Mouse (Mus musculus) thymus, postnatal 10 days (tissue): Measurements from ENCODE around the gene Zfp503.
A peak's percentile ranks its signal among the peaks of the same experiment; 100 is the strongest.

ENCODE experiments used
- DNase-seq, 2 experiments: peaks; one replicate each; pipeline ENCODE4 v3.0.0; 2021; ENCODE audit warnings: low spot score in 2 of 2

Gene Zfp503

DNA sequence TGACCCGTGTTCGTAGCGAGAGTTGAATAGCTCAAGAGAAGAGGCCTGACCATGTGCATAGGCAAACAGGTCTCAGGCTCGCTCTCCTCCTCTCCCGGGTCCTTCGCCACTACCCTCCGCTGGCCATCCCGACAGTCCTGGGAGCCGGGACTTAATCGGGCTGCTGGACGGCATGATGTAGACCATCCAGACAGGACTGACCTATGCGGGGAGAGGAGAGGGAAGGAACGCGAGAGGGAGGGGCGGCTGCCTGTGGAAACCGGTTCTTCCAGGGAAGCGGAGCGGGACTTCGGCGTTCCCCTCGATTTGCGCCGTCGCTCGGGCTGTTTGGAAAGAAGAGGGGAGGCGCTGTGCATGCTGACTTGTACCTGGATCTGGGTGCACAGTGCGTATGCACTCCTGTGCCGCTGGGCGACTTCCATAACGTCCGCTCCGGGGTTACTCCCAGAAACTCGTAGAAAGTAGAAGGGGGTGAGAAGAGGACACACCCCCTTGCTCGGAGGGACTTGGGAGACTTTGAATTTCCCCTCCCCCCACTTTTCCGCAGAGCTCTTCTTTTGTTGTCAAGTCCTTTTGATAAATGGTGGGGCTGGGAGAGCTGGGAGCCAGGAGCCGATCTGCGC, at the start of gene Zfp503:
Zfp503 (minus strand) TSS at position 311 of the 623 bp plus-strand sequence.
- no peak for DNase-seq

DNA sequence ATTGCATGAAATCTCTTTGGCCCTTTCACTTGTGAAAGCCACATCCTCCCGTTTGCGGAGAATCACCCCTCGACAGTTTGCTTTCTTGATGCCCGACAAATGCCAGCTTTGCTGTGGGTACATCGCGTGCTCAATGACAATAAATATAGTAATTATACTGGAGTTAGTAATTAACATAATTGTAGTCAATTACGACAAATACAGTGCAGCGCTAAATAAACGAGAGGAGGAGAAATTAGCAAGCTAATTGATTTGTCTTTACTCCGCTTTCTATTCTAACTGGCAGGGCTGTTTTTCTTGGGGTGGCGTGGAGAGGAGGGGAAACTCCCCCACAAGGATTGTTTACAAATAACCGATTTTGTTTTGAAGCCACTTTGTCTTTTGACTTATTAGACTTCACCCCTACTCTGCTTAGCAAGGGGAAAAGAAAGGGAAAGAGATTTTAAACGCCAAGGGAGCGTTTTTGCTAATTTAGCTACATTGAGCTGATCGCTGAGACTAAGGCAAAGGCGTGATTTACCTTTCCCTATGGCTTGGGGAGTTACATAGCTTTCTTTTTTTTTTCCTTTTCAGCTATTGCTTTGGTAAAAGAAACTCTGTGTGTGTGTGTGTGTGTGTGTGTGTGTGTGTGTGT, 48.2 kb upstream of the Zfp503 start:
- DNase-seq = no peak

DNA sequence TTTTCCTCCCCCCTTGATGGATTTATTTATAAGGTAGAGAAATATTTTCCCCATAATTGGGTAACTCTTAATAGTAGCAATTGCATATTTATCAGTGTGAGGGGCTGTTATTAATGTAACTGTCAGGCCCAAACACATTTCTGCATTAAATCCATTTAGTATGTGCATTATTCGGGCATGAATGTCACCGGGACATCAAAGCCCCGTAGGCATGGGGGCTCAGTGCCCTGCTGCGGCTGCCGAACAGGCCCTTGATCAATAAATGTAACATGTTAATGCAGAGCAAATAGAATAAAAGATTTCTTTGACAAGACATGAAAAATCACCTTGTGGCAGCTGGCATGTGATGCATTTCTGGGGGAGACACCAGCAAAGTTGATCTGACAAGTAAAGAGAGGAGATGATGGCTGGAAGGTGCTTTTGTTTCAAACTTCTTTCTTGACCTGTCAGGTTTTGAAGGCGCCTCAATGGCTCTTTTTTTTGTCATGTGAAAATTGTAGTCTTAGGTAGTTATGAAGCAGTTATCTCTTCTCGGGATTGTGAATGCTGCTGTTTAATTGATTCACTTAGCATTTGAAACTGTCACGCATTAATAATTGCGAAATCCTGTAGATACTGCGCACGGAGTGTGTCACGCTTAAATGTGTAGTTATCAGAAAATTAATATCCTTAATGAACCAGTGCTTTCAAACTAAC, 47.5 kb upstream of the Zfp503 start:
- no peak for DNase-seq

DNA sequence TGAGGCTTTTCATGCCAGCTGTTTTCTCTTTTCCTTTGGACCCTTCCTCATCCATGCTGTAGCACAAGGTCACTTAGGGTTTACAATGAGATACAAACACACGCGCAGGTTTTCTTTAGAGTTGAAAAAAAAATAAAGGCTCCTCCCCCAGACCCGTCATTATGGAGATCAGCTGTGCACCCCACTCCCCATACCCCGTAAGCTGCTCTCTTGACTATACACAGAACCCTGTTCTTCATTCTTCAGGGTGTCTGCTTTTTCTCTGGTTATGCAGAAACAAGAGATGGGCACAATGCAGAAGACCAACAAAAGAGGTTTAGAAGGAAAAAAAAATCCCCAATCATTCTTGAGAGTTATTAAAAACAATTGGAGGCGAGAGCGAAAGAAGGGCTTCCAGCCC, 46.9 kb upstream of the Zfp503 start:
- DNase-seq = no peak

DNA sequence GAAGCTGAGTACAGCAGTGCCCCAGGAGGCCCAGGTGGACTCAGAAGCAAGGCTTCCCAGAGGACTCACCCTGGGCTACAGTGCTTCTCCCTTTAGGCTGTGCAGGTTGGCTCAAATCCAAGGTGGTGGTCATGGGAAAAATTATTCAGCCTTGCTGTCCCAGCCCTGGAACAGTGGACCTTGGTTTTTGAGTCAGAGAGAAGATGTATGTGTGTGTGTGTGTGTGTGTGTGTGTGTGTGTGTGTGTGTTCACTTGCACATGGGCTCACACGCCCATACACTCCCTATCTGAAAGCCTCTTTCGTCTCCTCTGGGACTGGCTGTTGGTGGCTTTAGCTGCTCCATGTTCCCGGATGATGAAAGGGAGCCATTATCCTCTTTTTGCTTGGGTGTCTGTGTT, 46.5 kb upstream of the Zfp503 start:
- no peak for DNase-seq

DNA sequence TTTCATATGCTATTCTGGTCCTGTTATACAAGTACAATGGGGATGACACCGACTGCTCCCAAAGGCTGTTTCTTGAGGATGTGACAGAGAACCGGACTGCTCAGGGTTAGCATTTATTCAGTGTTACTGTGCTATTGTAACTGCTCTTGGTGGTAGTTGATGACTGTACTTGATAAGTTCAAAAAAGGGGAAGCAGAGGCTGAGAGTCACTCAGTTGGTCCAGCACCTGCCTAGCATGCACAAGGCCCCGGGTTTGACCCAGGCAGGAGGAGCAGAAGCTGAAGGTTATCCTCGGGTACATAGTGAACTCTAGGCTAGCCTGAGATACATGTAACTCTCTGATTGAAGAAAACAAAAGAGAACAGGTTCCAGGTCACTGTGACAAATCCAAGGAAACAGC, 34.1 kb upstream of the Zfp503 start:
- DNase-seq = no peak

DNA sequence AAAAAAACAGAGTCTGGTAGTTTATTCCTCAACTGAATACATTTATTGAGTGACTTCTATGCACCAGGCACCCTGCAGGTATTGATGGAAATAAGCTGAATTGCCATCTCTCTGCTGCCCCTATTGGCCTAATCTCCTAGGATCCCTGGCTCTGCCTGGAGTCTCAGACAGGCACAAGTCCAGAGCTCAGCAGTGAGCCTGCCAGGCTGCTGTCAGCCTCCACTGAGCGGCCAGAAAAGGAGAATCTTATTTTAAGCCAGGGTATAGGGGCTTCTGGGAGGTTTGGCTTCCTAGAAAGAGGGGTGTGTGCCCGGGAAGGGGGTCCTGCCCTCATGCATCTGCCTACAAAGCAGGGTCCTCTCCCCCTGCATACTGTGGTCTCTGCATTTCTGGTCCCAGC, 31.5 kb upstream of the Zfp503 start:
- no peak for DNase-seq

DNA sequence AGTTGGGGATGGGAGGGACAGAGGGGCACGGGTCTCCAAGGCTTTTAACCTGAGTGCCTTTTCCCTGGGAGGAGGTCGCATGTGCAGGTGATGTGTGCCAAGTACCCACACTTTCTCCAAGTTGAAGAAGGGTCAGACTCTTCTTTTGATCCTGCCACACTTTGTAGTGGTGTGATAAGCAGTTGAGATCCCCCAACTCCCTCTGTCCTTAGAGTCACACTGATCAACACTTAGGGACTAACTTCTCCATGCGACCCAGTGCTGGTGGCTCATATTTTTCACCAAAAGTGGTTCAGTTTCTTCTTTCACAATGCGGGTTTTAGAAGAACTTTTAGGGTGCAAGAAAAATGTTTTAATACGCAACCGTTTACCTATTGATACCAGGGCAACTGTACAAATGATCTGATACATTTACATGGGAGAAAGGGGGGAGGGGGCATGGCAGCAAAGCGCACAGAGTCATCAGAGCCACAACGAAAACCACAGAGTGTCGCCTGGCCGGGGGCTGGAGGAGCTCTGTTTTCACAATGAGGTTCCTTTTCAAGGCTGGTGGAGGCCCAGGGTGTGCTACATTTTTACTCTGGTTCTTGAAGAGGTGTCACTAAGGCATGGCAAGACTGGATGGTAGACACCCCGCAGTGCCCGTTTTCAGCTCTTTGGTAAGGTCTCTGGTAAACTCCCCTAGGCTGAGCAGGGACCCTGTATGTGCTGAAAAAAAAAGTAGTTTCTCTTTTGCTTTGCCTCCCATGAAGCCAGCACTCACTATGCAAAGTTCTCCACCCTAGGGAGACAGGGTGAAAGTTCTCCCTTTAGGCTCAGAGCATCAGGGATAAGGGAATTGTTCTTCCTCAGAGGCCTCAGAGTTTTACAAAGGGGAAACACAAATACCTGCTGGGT, 30.8 kb upstream of the Zfp503 start:
- DNase-seq = no peak

DNA sequence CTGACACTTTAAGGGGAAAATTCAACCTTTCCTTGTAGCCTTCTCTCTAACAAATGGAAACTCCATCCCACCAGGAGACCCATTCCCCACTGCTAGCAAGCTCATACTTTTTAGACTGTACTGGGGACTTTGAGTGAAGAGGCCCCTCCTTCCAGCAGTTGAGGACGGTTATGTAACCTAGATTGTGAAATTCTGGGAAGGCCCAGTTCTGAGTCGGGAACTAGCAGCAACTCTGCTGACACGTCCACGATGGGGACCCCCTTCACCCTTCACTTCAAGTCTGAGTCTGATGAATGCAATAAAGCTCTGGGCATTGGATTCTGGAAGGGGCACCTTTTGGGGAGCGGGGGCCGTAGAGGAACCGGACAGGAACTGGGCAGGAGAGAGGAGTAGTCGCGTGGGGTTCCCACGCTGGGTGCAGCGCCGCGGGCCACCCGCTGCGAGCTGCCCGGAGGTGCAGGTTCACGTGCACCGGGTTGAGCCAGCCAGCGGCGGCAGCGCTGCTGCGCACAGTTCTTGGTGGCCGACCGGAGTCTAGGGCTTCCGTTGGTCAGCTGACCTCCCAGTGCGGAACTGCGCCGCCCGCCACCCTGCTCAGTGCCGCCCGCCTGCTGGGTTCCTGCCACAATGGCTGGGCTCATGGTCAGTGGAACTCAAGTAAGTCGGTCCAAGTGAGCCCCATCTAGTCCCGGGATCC, 30.0 kb upstream of the Zfp503 start, which contains the start of gene Lrmda:
Lrmda (plus strand) TSS at position 461 of the 697 bp plus-strand sequence.
- DNase-seq = peak in 1 of 2 experiments; percentile 18

DNA sequence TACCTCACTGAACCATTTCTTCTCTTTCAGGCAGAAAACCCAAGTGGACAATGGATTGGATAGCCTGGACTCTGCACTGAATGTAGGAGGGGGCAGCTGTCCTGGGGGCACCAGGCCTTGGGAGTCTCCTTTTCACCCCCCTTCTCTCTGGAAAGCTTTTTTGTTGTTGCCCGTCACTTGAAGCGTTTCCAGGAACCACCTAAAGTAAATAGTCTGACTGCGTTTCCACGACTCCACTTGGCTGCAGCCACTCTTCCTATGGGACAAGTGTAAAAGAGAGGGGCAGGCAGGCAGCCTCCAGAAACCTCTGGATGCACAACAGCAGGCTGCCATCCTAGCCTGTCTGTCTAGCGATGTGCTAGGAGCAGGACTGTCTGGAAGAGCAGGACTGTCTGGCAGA, 27.6 kb upstream of the Zfp503 start:
- DNase-seq = no peak

DNA sequence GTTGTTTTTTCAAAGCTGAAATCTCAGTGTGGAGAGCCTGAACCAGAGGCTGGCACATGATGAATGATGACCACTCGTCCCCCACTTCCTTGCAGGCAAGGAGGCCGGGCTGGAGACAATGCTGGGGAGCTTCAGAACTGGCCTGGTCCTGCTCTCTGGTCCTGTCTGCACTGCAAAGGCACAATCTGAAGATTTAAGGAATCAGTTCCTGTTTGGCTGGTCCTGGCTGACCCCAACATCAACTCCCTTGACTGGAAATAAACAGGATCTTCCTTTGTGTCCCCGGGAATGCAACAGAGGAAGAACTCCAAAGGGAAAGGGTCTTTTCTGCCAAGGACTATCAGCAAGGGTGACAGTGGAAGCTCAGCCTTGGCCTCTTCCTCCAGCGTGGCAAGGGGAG, 25.4 kb upstream of the Zfp503 start:
- no peak for DNase-seq

DNA sequence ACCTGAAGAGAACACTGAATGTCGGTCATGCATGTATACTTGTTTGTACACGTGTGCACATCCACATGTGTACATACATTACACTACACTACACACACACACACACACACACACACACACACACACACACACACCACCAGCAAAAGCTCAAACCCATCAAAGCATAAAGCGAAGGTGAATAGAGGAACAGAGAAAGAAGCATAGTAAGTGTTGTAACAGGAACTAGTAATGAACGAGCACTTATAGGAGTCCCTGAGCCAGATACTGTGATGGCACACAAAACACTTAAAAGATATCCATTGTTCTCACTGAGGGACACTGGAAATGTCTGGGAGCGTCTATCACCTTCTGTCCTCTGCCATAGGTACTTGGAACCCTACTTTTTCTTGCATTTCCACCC, 24.9 kb upstream of the Zfp503 start:
- DNase-seq = no peak

DNA sequence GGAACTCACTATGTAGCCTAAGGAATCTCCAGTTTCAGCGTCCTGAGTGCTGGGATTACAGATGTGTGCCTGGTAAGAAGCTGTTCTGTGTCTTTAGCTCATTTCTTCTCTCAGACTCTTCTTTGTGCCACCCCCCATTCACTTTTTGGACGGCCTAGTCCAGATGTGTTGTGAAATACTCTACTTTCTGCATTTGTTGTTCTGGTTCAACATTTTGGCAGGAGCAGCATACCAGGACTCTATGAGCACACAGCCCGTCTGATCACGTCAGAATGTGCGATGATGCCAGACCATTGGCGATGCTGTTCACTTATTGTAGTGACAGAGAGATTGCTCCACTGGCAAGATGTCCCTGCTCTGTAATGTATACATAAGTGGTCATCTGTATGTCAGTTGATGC, 17.6 kb upstream of the Zfp503 start:
- no peak for DNase-seq

DNA sequence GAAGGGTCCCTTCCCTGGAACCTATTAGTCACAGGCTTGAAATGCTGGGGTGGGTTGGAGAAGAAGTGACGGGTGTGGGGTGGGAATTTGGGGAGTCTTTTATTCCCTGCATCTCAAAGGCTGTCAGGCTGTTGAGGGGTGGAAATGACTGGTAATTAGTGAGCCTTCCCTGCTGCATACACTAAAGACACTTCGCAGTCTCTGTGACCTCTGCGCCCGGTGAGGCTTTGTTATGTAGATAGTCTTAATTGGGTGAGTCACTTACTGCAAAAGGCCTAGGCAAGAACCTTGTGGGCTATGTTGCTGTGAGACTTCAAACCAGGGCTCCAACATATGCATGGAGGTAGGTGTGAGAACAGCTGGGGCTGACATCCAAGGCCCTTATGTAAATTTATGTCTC, 15.5 kb upstream of the Zfp503 start:
- no peak for DNase-seq

DNA sequence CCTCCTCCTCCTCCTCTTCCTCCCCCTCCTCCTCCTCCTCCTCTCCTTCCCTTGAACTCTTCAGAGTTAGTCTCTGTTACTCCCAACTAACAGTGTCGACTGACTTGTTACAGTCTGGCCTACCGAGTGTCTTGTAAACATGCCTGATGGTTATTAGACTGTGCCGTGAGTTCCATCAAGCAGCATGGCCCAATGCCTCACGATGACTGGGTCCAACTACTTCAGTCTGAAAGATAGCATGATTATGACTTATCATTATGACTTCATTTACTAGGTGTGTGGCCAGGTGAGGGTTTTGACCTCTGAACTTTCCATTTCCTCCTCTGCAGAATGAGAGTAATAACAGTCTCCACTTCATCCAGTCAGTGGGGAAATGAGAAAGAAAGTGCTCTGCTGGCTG, 14.2 kb upstream of the Zfp503 start:
- DNase-seq = no peak

DNA sequence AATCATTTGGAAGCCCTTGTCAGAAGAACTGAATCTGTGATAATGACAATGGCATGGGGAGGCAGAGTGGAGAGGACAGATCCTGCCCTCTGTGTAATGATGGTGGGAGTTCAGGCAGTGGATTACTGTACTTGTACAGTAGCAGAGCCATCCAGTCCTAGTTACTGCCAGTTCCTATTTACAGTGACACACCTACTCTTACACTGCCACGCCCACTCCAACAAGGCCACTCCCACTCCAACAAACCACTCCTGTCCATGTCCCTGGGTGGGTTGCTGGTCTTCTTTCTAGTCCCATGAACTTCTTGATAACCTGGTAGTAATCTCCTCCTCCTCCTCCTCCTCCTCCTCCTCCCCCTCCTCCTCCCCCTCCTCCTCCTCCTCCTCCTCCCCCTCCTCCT, 13.8 kb upstream of the Zfp503 start:
- DNase-seq = no peak

DNA sequence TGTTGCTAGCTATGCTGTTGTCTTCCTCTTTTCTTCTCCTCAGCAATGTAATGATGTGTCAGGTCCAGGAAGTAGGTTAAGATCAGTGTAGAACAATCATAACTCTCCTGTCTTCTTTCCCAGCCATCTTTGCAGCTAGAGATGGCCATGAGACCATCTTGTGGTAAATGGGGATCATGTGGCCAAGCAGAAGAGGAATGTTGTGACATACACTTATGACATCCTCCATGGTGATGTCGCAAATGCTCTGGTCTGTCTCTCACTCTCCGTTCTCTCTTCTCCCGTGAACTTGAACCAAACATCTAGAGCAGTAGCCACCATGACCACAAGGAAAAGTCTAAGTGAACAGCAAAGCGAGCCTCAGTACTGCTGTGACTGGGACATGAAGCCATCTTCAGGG, 10.2 kb upstream of the Zfp503 start:
- DNase-seq = no peak

DNA sequence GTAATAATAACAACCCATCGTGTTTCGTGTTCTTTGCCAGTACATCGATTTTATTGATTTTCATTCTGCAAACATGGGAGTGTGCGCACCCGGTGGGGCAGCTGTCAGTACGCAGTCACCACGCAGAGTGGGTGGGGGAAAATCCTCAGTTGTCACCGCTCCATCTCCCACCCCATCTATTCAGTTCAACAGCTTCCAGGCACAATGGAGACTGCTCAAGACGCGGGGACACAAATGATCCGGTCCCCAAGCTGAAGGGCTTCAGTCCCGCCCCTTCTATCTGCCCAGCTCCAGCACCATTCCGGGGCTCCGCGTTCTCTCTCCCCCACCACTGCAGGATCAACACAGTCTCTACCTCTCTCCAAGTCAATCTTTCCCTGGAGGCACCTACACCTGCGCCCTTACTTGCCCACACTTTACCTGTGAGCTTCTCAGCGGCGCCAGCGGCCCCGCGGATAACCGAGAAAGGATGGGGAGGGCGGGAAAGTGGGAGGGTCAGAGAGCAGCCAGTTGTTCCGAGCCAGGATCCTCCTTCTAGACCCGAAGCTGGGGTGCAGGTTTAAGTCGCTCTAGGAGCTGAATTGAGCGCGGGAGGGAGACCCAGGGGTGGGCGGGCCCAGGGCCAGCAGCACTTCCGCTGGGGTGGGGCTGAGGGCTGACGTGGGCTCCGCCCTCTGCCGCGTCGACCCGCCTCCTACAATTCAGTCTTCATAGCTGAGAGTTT, 5.8 kb upstream of the Zfp503 start:
- DNase-seq = peak; percentile 27 to 55

DNA sequence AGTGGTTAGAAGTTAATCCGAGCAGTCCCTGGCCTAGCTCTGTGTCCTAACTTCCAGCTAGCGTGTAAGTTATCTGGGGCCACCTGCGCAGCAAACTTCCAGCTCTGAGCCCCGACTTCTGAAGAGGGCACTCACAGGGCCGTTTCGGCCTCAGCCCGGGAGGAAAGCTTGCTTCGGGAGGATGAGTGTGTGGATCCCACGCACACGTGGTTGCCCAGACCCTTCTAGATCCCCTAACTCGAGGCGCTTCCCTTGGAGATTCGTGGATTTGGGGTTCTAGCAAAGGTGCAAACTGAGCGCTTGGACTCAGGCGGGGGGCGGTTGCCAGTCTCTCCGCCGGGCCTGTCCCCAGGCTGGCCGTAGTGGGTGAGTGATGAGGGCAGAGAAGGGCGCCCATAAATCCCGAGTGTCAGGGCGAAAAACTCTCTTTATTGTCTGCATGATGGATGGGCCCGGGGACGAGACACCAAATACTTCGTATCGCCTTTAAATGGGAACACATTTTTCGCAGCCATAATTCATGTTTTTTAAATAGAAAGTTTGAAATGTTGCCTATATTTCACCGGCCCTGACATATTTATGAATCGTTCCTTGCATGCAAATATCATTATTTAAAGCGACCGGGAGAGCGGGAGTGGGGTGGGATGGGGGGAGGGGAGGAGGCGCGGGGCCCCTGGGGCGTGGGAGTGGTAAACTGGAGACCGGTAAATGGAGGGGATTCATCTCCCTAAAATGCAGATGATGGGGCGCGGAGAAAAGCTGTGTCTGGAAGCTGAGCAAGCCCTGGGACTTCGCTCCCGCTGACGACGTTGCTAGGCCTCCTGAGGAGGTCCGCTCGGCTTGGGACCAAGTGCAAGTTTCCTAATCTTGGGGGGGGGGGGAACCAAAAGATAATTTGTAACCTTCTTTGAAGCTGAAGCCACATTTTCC, 4.9 kb upstream of the Zfp503 start:
- DNase-seq = no peak
